In genomic region chr12:83855211-83855610, GRCm38 (mm10) we compare ENCODE assay signal across 27 mouse cellular contexts.
"Had no signal": no experiment of that assay in that cellular context is flagged by ENCODE, and none has a peak within 500 bp of the region (broad histone marks: within the 10 kb centered on the region; RNA-seq: fewer than 3 reads in every experiment).

No protein-coding gene starts in this region.

- H3K4me3 ChIP-seq: heart, adult 2 months; heart, embryonic 13.5 days; heart, embryonic 15.5 days; hindbrain, embryonic 13.5 days; hindbrain, embryonic 15.5 days; kidney, embryonic 15.5 days; limb, embryonic 13.5 days; limb, embryonic 15.5 days; liver, embryonic 12.5 days had no signal

- H3K36me3 ChIP-seq: hindbrain, embryonic 13.5 days; hindbrain, embryonic 15.5 days; kidney, embryonic 15.5 days had no signal

- H3K9ac ChIP-seq: heart, embryonic 13.5 days; heart, embryonic 15.5 days; hindbrain, embryonic 13.5 days; hindbrain, embryonic 15.5 days; kidney, embryonic 15.5 days; limb, embryonic 13.5 days; limb, embryonic 15.5 days; liver, embryonic 12.5 days; liver, embryonic 14.5 days had no signal

- DNase-seq: gastrocnemius, postnatal 14 days; gastrocnemius, postnatal 36 days; heart, adult 11 months; heart, adult 2 months; heart, postnatal 14 days; heart, postnatal 36 days; kidney, adult 11 months; kidney, adult 2 months; kidney, adult 9 months; kidney, postnatal 14 days; kidney, postnatal 36 days; layer of hippocampus, adult 9-11 months; layer of hippocampus, postnatal 36 days; left cerebral cortex, postnatal 4 days had no signal

- H3K4me1 ChIP-seq: hindbrain, embryonic 13.5 days; hindbrain, embryonic 15.5 days; kidney, embryonic 15.5 days; limb, embryonic 13.5 days; liver, embryonic 12.5 days had no signal

- H3K9me3 ChIP-seq: heart, embryonic 13.5 days; heart, embryonic 15.5 days; hindbrain, embryonic 13.5 days; hindbrain, embryonic 15.5 days; kidney, embryonic 15.5 days; limb, embryonic 13.5 days; limb, embryonic 15.5 days; liver, embryonic 12.5 days had no signal

- H3K27me3 ChIP-seq: heart, embryonic 13.5 days; heart, embryonic 15.5 days; hindbrain, embryonic 13.5 days; hindbrain, embryonic 15.5 days; kidney, embryonic 15.5 days; limb, embryonic 13.5 days; limb, embryonic 15.5 days; liver, embryonic 12.5 days had no signal

- H3K4me2 ChIP-seq: heart, embryonic 11.5 days; heart, embryonic 13.5 days; heart, embryonic 15.5 days; hindbrain, embryonic 13.5 days; hindbrain, embryonic 15.5 days; kidney, embryonic 15.5 days; limb, embryonic 13.5 days; limb, embryonic 15.5 days; liver, embryonic 12.5 days had no signal

- ATAC-seq: hindbrain, postnatal 0 days; intestine, embryonic 16.5 days; liver, embryonic 12.5 days had no signal

- H3K27ac ChIP-seq: heart, adult 2 months; heart, embryonic 13.5 days; heart, embryonic 15.5 days; hindbrain, embryonic 13.5 days; hindbrain, embryonic 15.5 days; hindbrain, postnatal 0 days; kidney, embryonic 15.5 days; kidney, postnatal 0 days; limb, embryonic 13.5 days; limb, embryonic 15.5 days; liver, embryonic 12.5 days; liver, embryonic 14.5 days had no signal
